Mouse (Mus musculus): Measurements from ENCODE around the gene Tcp10c. TPM values are rescaled to one million over a fixed set of nuclear protein-coding genes. Genes with fewer than 3 reads are reported as not detected.
"Not testable (repeated sequence)": the region's sequence is repeated elsewhere in the genome, so short reads cannot be mapped to it uniquely, and the experiment has no call there.

Gene Tcp10c
- polyA plus RNA-seq, 1 experiment from 2014 or later: not detected

DNA sequence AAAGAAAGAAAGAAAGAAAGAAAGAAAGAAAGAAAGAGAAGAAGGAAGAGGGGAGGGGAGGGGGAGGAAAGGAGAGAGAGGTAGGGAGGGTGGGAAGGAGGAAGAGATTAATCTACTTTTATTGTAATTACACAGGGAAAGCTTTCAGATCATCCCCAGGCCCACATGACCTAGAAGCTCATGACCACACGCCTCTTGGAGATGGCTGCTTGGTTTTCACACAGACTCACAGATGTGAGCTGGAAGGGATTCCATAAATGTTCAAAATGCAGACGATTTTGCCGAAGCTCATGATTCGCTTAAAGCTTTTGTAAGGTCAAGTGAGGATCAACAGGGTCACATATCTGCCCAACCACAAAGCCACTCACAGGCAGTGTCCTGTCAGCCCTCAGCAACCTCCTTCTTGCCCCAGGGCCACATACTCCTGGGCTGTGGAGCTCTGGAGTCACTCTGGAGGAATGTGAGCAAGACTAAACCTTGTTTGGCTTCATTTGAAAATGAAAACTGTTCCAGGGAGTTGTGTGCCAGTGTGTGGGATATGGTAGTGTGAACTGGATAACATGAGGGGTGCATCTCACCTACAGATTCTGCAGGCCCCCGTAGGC, 49.3 kb downstream of the Tcp10c start:
- H3K27me3 ChIP-seq; H3K4me2 ChIP-seq; H3K36me3 ChIP-seq (replicated peaks); H3K27ac ChIP-seq; H3K4me3 ChIP-seq (replicated peaks); ATAC-seq (ENCODE audit: low FRiP score); H3K4me1 ChIP-seq; H3K9ac ChIP-seq: not testable (repeated sequence)
- WGBS: 84% methylated on average over 5 of the region's 5 CpGs
- peaks cover 15% of the 10 kb centered on the region for H3K9me3 ChIP-seq

- not testable (repeated sequence) for H3K27ac ChIP-seq; H3K9ac ChIP-seq; H3K27me3 ChIP-seq; H3K36me3 ChIP-seq (replicated peaks); ATAC-seq (ENCODE audit: low FRiP score); H3K4me2 ChIP-seq; H3K9me3 ChIP-seq; H3K4me1 ChIP-seq; H3K4me3 ChIP-seq (replicated peaks)
- WGBS: 77% methylated on average over 3 of the region's 3 CpGs
Observed at GRCm38 (mm10) chr17:13406023-13406422, 51.7 kb downstream of the Tcp10c start.

- H3K27ac ChIP-seq; H3K4me2 ChIP-seq; H3K4me1 ChIP-seq; H3K9ac ChIP-seq; ATAC-seq (ENCODE audit: low FRiP score); H3K36me3 ChIP-seq (replicated peaks); H3K27me3 ChIP-seq; H3K9me3 ChIP-seq; H3K4me3 ChIP-seq (replicated peaks): not testable (repeated sequence)
- 90% methylated on average over 6 of the region's 6 CpGs for WGBS
Observed at GRCm38 (mm10) chr17:13406701-13407100, 52.3 kb downstream of the Tcp10c start.

- not testable (repeated sequence) for H3K4me3 ChIP-seq (replicated peaks); H3K4me2 ChIP-seq; H3K27ac ChIP-seq; H3K9me3 ChIP-seq; H3K9ac ChIP-seq; H3K4me1 ChIP-seq; H3K36me3 ChIP-seq (replicated peaks); H3K27me3 ChIP-seq
- 97% methylated on average over 3 of the region's 4 CpGs for WGBS
- peak; percentile 17; the same call in 1 of the 2 replicates for ATAC-seq (ENCODE audit: low FRiP score)
Observed at GRCm38 (mm10) chr17:13407621-13408256, 53.4 kb downstream of the Tcp10c start.

DNA sequence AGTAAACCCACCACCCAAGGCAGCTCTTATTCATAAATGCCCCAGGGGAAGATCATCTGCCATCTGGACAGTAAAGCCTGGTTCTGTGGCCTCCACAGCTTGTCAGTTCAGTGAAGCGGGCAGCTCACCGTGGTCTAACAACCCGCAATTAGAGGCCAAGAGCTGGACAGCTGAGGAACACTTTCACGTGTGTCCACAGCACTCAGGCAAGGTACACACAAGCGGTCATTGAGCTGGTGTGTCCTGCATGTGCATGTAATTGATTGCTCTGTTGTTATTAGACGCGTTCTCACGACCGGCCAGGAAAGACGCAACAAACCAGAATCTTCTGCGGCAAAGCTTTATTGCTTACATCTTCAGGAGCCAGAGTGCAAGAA, 53.9 kb downstream of the Tcp10c start:
- not testable (repeated sequence) for H3K9ac ChIP-seq; H3K27ac ChIP-seq; ATAC-seq (ENCODE audit: low FRiP score); H3K4me2 ChIP-seq; H3K9me3 ChIP-seq; H3K4me1 ChIP-seq; H3K27me3 ChIP-seq; H3K4me3 ChIP-seq (replicated peaks); H3K36me3 ChIP-seq (replicated peaks)
- 96% methylated on average over 11 of the region's 11 CpGs for WGBS

DNA sequence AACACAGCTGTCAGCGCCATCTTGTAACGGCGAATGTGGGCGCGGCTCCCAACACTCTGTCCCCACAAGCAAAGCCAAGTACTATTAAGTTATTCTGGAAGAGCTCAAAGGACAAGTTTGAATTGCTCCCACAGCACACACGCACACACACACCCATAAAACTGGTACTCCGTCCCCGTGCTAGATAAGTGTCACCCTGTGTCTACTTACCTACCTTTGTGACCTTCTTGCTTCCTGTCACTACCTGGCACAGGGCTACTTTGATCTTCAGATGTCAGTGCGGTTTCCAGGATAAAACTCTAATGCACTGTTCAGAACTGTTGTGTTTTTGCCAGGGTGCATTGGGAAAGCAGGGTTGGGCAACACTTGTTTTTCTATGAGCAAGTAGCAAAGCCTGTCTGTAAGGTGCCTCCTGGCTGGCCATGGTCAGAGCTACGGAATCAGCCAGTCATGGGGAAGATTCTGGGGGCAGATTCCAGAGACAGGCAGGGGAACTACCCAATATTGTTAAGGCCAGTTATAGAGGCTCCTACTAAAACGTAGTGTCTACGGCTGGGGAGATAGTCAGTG, 66.7 kb downstream of the Tcp10c start:
- not testable (repeated sequence) for H3K4me3 ChIP-seq (replicated peaks)

GRCm38 (mm10) chr17:13422638-13423037, 68.3 kb downstream of the Tcp10c start:
- H3K4me3 ChIP-seq (replicated peaks); H3K4me1 ChIP-seq; H3K4me2 ChIP-seq; H3K36me3 ChIP-seq (replicated peaks); H3K9ac ChIP-seq; ATAC-seq (ENCODE audit: low FRiP score); H3K27ac ChIP-seq; H3K27me3 ChIP-seq: not testable (repeated sequence)
- 87% methylated on average over 5 of the region's 5 CpGs for WGBS
- peaks cover 14% of the 10 kb centered on the region for H3K9me3 ChIP-seq

More for the DNA sequence above, 66.7 kb downstream of the Tcp10c start:
- not testable (repeated sequence) for H3K27me3 ChIP-seq; H3K9ac ChIP-seq; H3K4me2 ChIP-seq; H3K36me3 ChIP-seq (replicated peaks); H3K4me1 ChIP-seq; ATAC-seq (ENCODE audit: low FRiP score); H3K27ac ChIP-seq
- H3K9me3 ChIP-seq: peaks cover 10% of the 10 kb centered on the region; the same call in 1 of the 2 replicates
- 91% methylated on average over 10 of the region's 12 CpGs for WGBS

- not testable (repeated sequence) for H3K9ac ChIP-seq; H3K36me3 ChIP-seq (replicated peaks); ATAC-seq (ENCODE audit: low FRiP score); H3K27me3 ChIP-seq; H3K4me3 ChIP-seq (replicated peaks); H3K27ac ChIP-seq; H3K4me1 ChIP-seq; H3K4me2 ChIP-seq
- WGBS: 66% methylated on average over 8 of the region's 8 CpGs
- H3K9me3 ChIP-seq: peaks cover 14% of the 10 kb centered on the region
Observed at GRCm38 (mm10) chr17:13423373-13424024, 69.1 kb downstream of the Tcp10c start.

DNA sequence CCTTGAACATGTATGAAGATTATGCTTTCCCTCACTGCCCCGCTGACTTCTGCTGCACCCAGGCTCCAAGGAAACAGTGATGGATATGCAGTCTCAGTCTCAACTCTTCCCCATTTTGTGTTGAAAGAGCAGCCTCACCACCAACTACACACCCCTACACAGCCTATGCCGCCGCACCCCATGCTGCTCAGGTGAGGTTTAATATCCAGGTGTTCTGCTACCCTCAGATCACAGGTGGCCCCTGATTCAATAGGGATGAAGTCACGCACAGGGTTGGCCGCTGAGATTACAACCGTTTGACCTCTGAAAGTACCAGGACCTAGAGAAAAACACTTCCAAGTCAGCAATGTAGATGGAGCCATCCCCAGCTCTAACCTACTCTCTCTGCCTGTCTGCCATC, 69.9 kb downstream of the Tcp10c start:
- H3K9me3 ChIP-seq: peaks cover 14% of the 10 kb centered on the region
- 89% methylated on average over 6 of the region's 6 CpGs for WGBS
- H3K4me2 ChIP-seq; ATAC-seq (ENCODE audit: low FRiP score); H3K27me3 ChIP-seq; H3K4me1 ChIP-seq; H3K27ac ChIP-seq; H3K36me3 ChIP-seq (replicated peaks); H3K9ac ChIP-seq; H3K4me3 ChIP-seq (replicated peaks): not testable (repeated sequence)

DNA sequence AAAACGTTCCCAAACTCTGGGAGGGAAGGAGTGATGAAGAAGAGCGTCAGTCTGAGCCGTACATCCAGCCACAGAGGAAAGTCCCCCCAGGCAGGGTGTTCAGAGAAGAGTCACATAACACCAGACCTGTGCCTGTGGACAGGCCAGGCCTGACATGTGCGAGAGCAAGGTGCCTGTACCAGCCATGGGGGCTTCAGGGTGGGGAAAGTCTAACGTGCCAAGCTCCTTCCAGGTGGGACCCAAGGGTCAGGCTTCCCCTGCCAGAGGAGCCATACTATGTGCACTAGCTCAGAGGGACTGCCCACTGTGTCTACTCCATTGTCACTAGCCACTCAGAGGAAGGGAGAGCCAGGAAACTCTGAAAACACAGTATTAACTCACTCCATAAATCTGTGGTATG, 71.3 kb downstream of the Tcp10c start:
- H3K27ac ChIP-seq; H3K9ac ChIP-seq; H3K4me1 ChIP-seq; H3K27me3 ChIP-seq; H3K36me3 ChIP-seq (replicated peaks); H3K4me3 ChIP-seq (replicated peaks); H3K4me2 ChIP-seq: not testable (repeated sequence)
- 0 out of 2 replicates have a peak, but pooled peaks have one; percentile 39 for ATAC-seq (ENCODE audit: low FRiP score)
- H3K9me3 ChIP-seq: peaks cover 14% of the 10 kb centered on the region
- whole genome bisulfite sequencing: 80% methylated on average over 2 of the region's 5 CpGs

DNA sequence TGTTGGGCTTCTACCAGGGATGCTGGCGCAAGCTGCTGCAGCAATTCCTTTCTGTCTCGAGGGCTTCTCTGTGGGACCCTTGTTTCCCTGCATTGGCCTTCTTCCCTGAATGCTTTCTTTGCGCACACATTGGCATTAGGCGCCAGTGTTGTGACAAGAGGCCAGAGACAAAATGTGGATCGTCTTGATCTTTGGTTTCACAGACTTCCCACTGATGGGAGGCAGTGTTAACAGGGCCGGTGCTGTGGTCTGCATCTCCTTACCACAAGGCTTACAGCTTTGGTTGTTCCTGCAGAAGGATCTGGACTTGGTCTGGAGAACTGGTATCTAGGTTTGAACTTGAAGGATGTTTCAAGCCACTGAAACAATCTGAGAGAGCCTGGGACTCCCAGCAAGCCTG, 72.1 kb downstream of the Tcp10c start:
- not testable (repeated sequence) for H3K4me2 ChIP-seq; H3K27me3 ChIP-seq; H3K27ac ChIP-seq; H3K4me3 ChIP-seq (replicated peaks); H3K4me1 ChIP-seq; ATAC-seq (ENCODE audit: low FRiP score); H3K36me3 ChIP-seq (replicated peaks); H3K9ac ChIP-seq
- 88% methylated on average over 4 of the region's 6 CpGs for WGBS
- H3K9me3 ChIP-seq: peaks cover 14% of the 10 kb centered on the region

Measured in forebrain, embryonic 12.5 days (tissue).